Mouse (Mus musculus) lung, embryonic 15.5 days (tissue): ENCODE results near the gene Agbl2. TPM values are rescaled to one million over a fixed set of nuclear protein-coding genes. Genes with fewer than 3 reads are reported as not detected.

Experiments used
- ATAC-seq: fragments of 200-750 bp; cut with Nextera tagmentation; 2 replicates; pipeline ENCODE4 v1.8.0; 2017; ENCODE audit warnings: moderate number of reproducible peaks, borderline replicate concordance; ENCODE audit not compliant: low FRiP score, low TSS enrichment; ENCODE audit errors: extremely low read depth
- H3K27ac ChIP-seq: fragments of 300-500 bp; sonication (generic); 2 replicates; pipeline ENCODE4 v1.5.1; 2015; ENCODE audit warnings: moderate library complexity, mild to moderate bottlenecking, inconsistent platforms
- H3K27me3 ChIP-seq: fragments of 300-500 bp; sonication (generic); 2 replicates; pipeline ENCODE4 v1.6.1; 2015; ENCODE audit warnings: inconsistent platforms
- H3K36me3 ChIP-seq: fragments of 300-500 bp; sonication (generic); 2 replicates; pipeline ENCODE4 v1.6.1; 2015; ENCODE audit warnings: inconsistent platforms
- H3K4me1 ChIP-seq: fragments of 300-500 bp; sonication (generic); 2 replicates; pipeline ENCODE4 v1.6.1; 2015; ENCODE audit warnings: inconsistent platforms
- H3K4me2 ChIP-seq: fragments of 300-500 bp; sonication (generic); 2 replicates; pipeline ENCODE4 v1.6.1; 2015; ENCODE audit warnings: inconsistent platforms, mild to moderate bottlenecking, moderate library complexity
- H3K4me3 ChIP-seq: fragments of 300-500 bp; sonication (generic); 2 replicates; pipeline ENCODE4 v1.5.1; 2015; ENCODE audit warnings: mild to moderate bottlenecking, inconsistent platforms
- H3K9ac ChIP-seq: fragments of 300-500 bp; sonication (generic); 2 replicates; pipeline ENCODE4 v1.6.1; 2015; ENCODE audit warnings: inconsistent platforms
- H3K9me3 ChIP-seq: fragments of 300-500 bp; sonication (generic); 2 replicates; pipeline ENCODE4 v1.6.1; 2016; ENCODE audit warnings: inconsistent platforms
- WGBS: fragments of 180-500 bp; shearing (Covaris S2); methylation state at CpG from one replicate; pipeline ENCODE4 v1.1.7; 2015; 5-methylcytosine and 5-hydroxymethylcytosine counted together
- polyA plus RNA-seq: library from polyadenylated mRNA; unstranded; fragments of >200 nt; fragmentation: Nextera tagmentation; extraction: Ambion mirVana; gene quantifications from 2 replicates; pipeline ENCODE4 v1.2.1, GENCODE M21; 2015

Agbl2 gene
- 1.2 and 1.5 TPM in 2 replicates for polyA plus RNA-seq

- H3K9ac ChIP-seq = peak within 1 kb of the TSS; percentile 31
- H3K4me3 ChIP-seq = peak within 1 kb of the TSS; percentile 48
- ATAC-seq = peak; percentile 76; the same call in 1 of the 2 replicates
- H3K9me3 ChIP-seq = no peaks in the 10 kb centered on the region
- H3K27me3 ChIP-seq = peaks cover 5% of the 10 kb centered on the region; the same call in 1 of the 2 replicates
- H3K4me1 ChIP-seq = peaks cover 18% of the 10 kb centered on the region
- H3K4me2 ChIP-seq = peak within 1 kb of the TSS; percentile 91
- WGBS = 4% methylated on average over 11 of the region's 11 CpGs
- peaks cover 35% of the 10 kb centered on the region for H3K36me3 ChIP-seq
- H3K27ac ChIP-seq = no peak within 1 kb of the TSS
Observed at GRCm38 (mm10) chr2:90782458-90782857, at the start of gene Agbl2. TSS of gene Agbl2 (plus strand) at chr2:90782727.

- no peaks in the 10 kb centered on the region for H3K9me3 ChIP-seq
- H3K27ac ChIP-seq = no peak overlapping the region
- peaks cover 67% of the 10 kb centered on the region for H3K36me3 ChIP-seq
- H3K4me3 ChIP-seq = no peak overlapping the region
- H3K9ac ChIP-seq = no peak overlapping the region
- H3K27me3 ChIP-seq = no peaks in the 10 kb centered on the region
- no peak for ATAC-seq
- no peak overlapping the region for H3K4me2 ChIP-seq
- H3K4me1 ChIP-seq = no peaks in the 10 kb centered on the region
- 86% methylated on average over 11 of the region's 11 CpGs for WGBS
Observed at GRCm38 (mm10) chr2:90735326-90735725, 47.2 kb upstream of the Agbl2 start.

GRCm38 (mm10) chr2:90738801-90739200, 43.7 kb upstream of the Agbl2 start:
- H3K36me3 ChIP-seq = peaks cover 33% of the 10 kb centered on the region
- no peak for ATAC-seq
- H3K9me3 ChIP-seq = no peaks in the 10 kb centered on the region
- 89% methylated on average over 3 of the region's 3 CpGs for WGBS
- H3K27me3 ChIP-seq = no peaks in the 10 kb centered on the region
- no peak overlapping the region for H3K9ac ChIP-seq
- H3K27ac ChIP-seq = no peak overlapping the region
- no peaks in the 10 kb centered on the region for H3K4me1 ChIP-seq
- no peak overlapping the region for H3K4me2 ChIP-seq
- no peak overlapping the region for H3K4me3 ChIP-seq

- no peak overlapping the region for H3K4me2 ChIP-seq
- H3K4me1 ChIP-seq = no peaks in the 10 kb centered on the region
- no peak overlapping the region for H3K27ac ChIP-seq
- no peak for ATAC-seq
- H3K9ac ChIP-seq = no peak overlapping the region
- peaks cover 28% of the 10 kb centered on the region for H3K36me3 ChIP-seq
- H3K4me3 ChIP-seq = no peak overlapping the region
- H3K9me3 ChIP-seq = no peaks in the 10 kb centered on the region
- no peaks in the 10 kb centered on the region for H3K27me3 ChIP-seq
- 85% methylated on average over 3 of the region's 3 CpGs for WGBS
Observed at GRCm38 (mm10) chr2:90739327-90739726, 43.2 kb upstream of the Agbl2 start.

GRCm38 (mm10) chr2:90739921-90740320, 42.6 kb upstream of the Agbl2 start:
- Histone ChIP-seq H3K4me3 (no peak overlapping the region), H3K27ac (no peak overlapping the region), H3K36me3 (peaks cover 22% of the 10 kb centered on the region), H3K9me3 (no peaks in the 10 kb centered on the region), H3K9ac (no peak overlapping the region), H3K4me2 (no peak overlapping the region), H3K27me3 (no peaks in the 10 kb centered on the region), H3K4me1 (no peaks in the 10 kb centered on the region)
- WGBS = 83% methylated on average over 5 of the region's 5 CpGs
- ATAC-seq = no peak

- H3K9me3 ChIP-seq = no peaks in the 10 kb centered on the region
- peak overlapping the region; percentile 84 for H3K4me3 ChIP-seq
- H3K27ac ChIP-seq = peak overlapping the region; percentile 86
- H3K4me1 ChIP-seq = peaks cover 7% of the 10 kb centered on the region
- peak overlapping the region; percentile 27 for H3K9ac ChIP-seq
- no peak for ATAC-seq
- peaks cover 11% of the 10 kb centered on the region; the same call in 1 of the 2 replicates for H3K36me3 ChIP-seq
- peak overlapping the region; percentile 56 for H3K4me2 ChIP-seq
- 54% methylated on average over 12 of the region's 12 CpGs for WGBS
- no peaks in the 10 kb centered on the region for H3K27me3 ChIP-seq
Observed at GRCm38 (mm10) chr2:90744285-90745052, 38.1 kb upstream of the Agbl2 start.

- Histone ChIP-seq H3K9ac (peak within 1 kb of the TSS; percentile 92), H3K27ac (peak within 1 kb of the TSS; percentile 96), H3K27me3 (no peaks in the 10 kb centered on the region), H3K4me2 (peak within 1 kb of the TSS; percentile 65), H3K9me3 (no peaks in the 10 kb centered on the region), H3K4me3 (peak within 1 kb of the TSS; percentile 84), H3K4me1 (peaks cover 7% of the 10 kb centered on the region), H3K36me3 (peaks cover 11% of the 10 kb centered on the region; the same call in 1 of the 2 replicates)
- under 1% methylated on average over 44 of the region's 44 CpGs for WGBS
- ATAC-seq = peak; percentile 99
Observed at GRCm38 (mm10) chr2:90745053-90745678, 37.4 kb upstream of the Agbl2 start, which contains the start of gene Fnbp4. TSS of gene Fnbp4 (plus strand) at chr2:90745370.

- Histone ChIP-seq H3K4me2 (peak overlapping the region; percentile 65), H3K36me3 (peaks cover 17% of the 10 kb centered on the region)
Observed at GRCm38 (mm10) chr2:90745740-90746537, 36.6 kb upstream of the Agbl2 start.

GRCm38 (mm10) chr2:90746538-90746865, 36.0 kb upstream of the Agbl2 start:
- Histone ChIP-seq H3K4me1 (peaks cover 7% of the 10 kb centered on the region), H3K9ac (peak overlapping the region; percentile 92), H3K36me3 (peaks cover 23% of the 10 kb centered on the region), H3K4me3 (peak overlapping the region; percentile 84), H3K9me3 (no peaks in the 10 kb centered on the region), H3K27ac (peak overlapping the region; percentile 96; the same call in 1 of the 2 replicates), H3K27me3 (no peaks in the 10 kb centered on the region), H3K4me2 (peak overlapping the region; percentile 65)
- WGBS = 8% methylated on average over 4 of the region's 4 CpGs
- no peak for ATAC-seq

More at GRCm38 (mm10) chr2:90745740-90746537, 36.6 kb upstream of the Agbl2 start:
- Histone ChIP-seq H3K27me3 (no peaks in the 10 kb centered on the region), H3K4me3 (peak overlapping the region; percentile 84), H3K27ac (peak overlapping the region; percentile 96), H3K9me3 (no peaks in the 10 kb centered on the region), H3K4me1 (peaks cover 7% of the 10 kb centered on the region), H3K9ac (peak overlapping the region; percentile 92)
- peak; percentile 29 for ATAC-seq
- under 1% methylated on average over 54 of the region's 54 CpGs for WGBS

- H3K9me3 ChIP-seq = no peaks in the 10 kb centered on the region
- ATAC-seq = no peak
- WGBS = 88% methylated on average over 10 of the region's 10 CpGs
- peaks cover 24% of the 10 kb centered on the region for H3K36me3 ChIP-seq
- 0 out of 2 replicates have a peak overlapping the region, but pooled peaks have one; percentile 92 for H3K9ac ChIP-seq
- no peak overlapping the region for H3K27ac ChIP-seq
- peak overlapping the region; percentile 65 for H3K4me2 ChIP-seq
- peaks cover 7% of the 10 kb centered on the region for H3K4me1 ChIP-seq
- H3K27me3 ChIP-seq = no peaks in the 10 kb centered on the region
- peak overlapping the region; percentile 84; the same call in 1 of the 2 replicates for H3K4me3 ChIP-seq
Observed at GRCm38 (mm10) chr2:90747131-90747530, 35.4 kb upstream of the Agbl2 start.

GRCm38 (mm10) chr2:90749676-90750459, 32.7 kb upstream of the Agbl2 start:
- ATAC-seq = no peak

More at GRCm38 (mm10) chr2:90749676-90750459, 32.7 kb upstream of the Agbl2 start:
- H3K9ac ChIP-seq = no peak overlapping the region
- no peak overlapping the region for H3K4me3 ChIP-seq
- 69% methylated on average over 6 of the region's 6 CpGs for WGBS
- no peaks in the 10 kb centered on the region for H3K27me3 ChIP-seq
- H3K36me3 ChIP-seq = peaks cover 50% of the 10 kb centered on the region
- H3K9me3 ChIP-seq = no peaks in the 10 kb centered on the region
- peaks cover 7% of the 10 kb centered on the region for H3K4me1 ChIP-seq
- H3K4me2 ChIP-seq = no peak overlapping the region
- H3K27ac ChIP-seq = no peak overlapping the region
